Mouse (Mus musculus) gonadal fat pad, adult 2 months (tissue): ENCODE measurements around the gene Gpr35. TPM values are rescaled to one million over a fixed set of nuclear protein-coding genes. Genes with fewer than 3 reads are reported as not detected.

Experiments used
- DNase-seq: peaks from one replicate; pipeline ENCODE4 v3.0.0-alpha.2; 2012; ENCODE audit warnings: low read depth
- polyA plus RNA-seq: library from polyadenylated mRNA; depleted of rRNA; stranded (reverse); fragments of >200 nt; gene quantifications from 2 replicates; pipeline ENCODE4 v1.2.3, GENCODE M21; 2012

Gpr35 gene
- polyA plus RNA-seq, 1 experiment: 2.3 TPM

GRCm38 (mm10) chr1:92981056-92981845 lies 30.6 kb downstream of the Gpr35 start:
- DNase-seq: no peak

GRCm38 (mm10) chr1:92982931-92983605 lies 32.4 kb downstream of the Gpr35 start:
- no peak for DNase-seq

- DNase-seq: no peak
Measured at GRCm38 (mm10) chr1:92984999-92985398, 34.3 kb downstream of the Gpr35 start.

- no peak for DNase-seq
Measured at GRCm38 (mm10) chr1:92988894-92989293, 38.2 kb downstream of the Gpr35 start.

- DNase-seq: no peak
Measured at GRCm38 (mm10) chr1:92989891-92990290, 39.2 kb downstream of the Gpr35 start.

- DNase-seq: no peak
Measured at GRCm38 (mm10) chr1:92992214-92992855, 41.7 kb downstream of the Gpr35 start.

GRCm38 (mm10) chr1:92992880-92993279 lies 42.2 kb downstream of the Gpr35 start:
- DNase-seq: no peak

GRCm38 (mm10) chr1:93006061-93006460 lies 55.4 kb downstream of the Gpr35 start, which contains the start of gene Aqp12:
Aqp12 (plus strand) TSS chr1:93006334.
- no peak for DNase-seq

GRCm38 (mm10) chr1:93009196-93009595 lies 58.5 kb downstream of the Gpr35 start:
- no peak for DNase-seq

GRCm38 (mm10) chr1:93010731-93011130 lies 60.1 kb downstream of the Gpr35 start:
- no peak for DNase-seq

GRCm38 (mm10) chr1:93012103-93012585 lies 61.5 kb downstream of the Gpr35 start:
- no peak for DNase-seq

GRCm38 (mm10) chr1:93013367-93013766 lies 62.7 kb downstream of the Gpr35 start:
- no peak for DNase-seq

- no peak for DNase-seq
Measured at GRCm38 (mm10) chr1:93014460-93014859, 63.8 kb downstream of the Gpr35 start.

- DNase-seq: no peak
Measured at GRCm38 (mm10) chr1:93015136-93015535, 64.5 kb downstream of the Gpr35 start.

- no peak for DNase-seq
Measured at GRCm38 (mm10) chr1:93018716-93019115, 68.1 kb downstream of the Gpr35 start.

- DNase-seq: no peak
Measured at GRCm38 (mm10) chr1:93020602-93021001, 69.9 kb downstream of the Gpr35 start.

GRCm38 (mm10) chr1:93026600-93026999 lies 75.9 kb downstream of the Gpr35 start:
- DNase-seq: no peak

- no peak for DNase-seq
Measured at GRCm38 (mm10) chr1:93029387-93029786, 78.7 kb downstream of the Gpr35 start.

GRCm38 (mm10) chr1:93030060-93030459 lies 79.4 kb downstream of the Gpr35 start:
- DNase-seq: no peak

GRCm38 (mm10) chr1:93031199-93031598 lies 80.5 kb downstream of the Gpr35 start:
- no peak for DNase-seq

GRCm38 (mm10) chr1:93033989-93034388 lies 83.3 kb downstream of the Gpr35 start:
- no peak for DNase-seq

GRCm38 (mm10) chr1:93035981-93036380 lies 85.3 kb downstream of the Gpr35 start:
- DNase-seq: no peak
